ENCODE assay signal across 10 mouse cellular contexts in genomic region chr11:62605619-62606298, GRCm38 (mm10). TPM values are rescaled to one million over a fixed set of nuclear protein-coding genes. Genes with fewer than 3 reads are reported as not detected.
DNase-seq lines count a peak whose midpoint lies in the region; ATAC-seq and TF ChIP-seq lines count a peak whose summit lies in the region.
"Had no signal": no experiment of that assay in that cellular context is flagged by ENCODE, and none has a peak within 500 bp of the region (broad histone marks: within the 10 kb centered on the region; RNA-seq: fewer than 3 reads in every experiment).

No protein-coding gene starts in this region.

- H3K4me3 ChIP-seq in kidney, postnatal 0 days (replicated peaks; ENCODE audit: low read depth, low read length): no peak overlapping the region
- H3K4me3 ChIP-seq in embryonic facial prominence, embryonic 15.5 days (replicated peaks): peak overlapping the region; percentile 64
- H3K4me3 ChIP-seq in limb, embryonic 13.5 days: peak overlapping the region; percentile 90
- no peak overlapping the region for H3K4me3 ChIP-seq in olfactory bulb, adult 2 months (ENCODE audit: insufficient read depth, low read depth, low read length)

- H3K9ac ChIP-seq in kidney, postnatal 0 days (ENCODE audit: low read depth, low read length): no peak overlapping the region
- H3K9ac ChIP-seq in embryonic facial prominence, embryonic 15.5 days: no peak overlapping the region
- peak overlapping the region; percentile 99 for H3K9ac ChIP-seq in limb, embryonic 13.5 days

- no peak for TF ChIP-seq POLR2A in olfactory bulb, adult 2 months (IDR thresholded peaks at IDR 0.05; ENCODE audit: insufficient read depth, low read depth, low read length)

- H3K36me3 ChIP-seq in kidney, postnatal 0 days (ENCODE audit: insufficient read depth, low read length): peaks cover 29% of the 10 kb centered on the region
- peaks cover 54% of the 10 kb centered on the region for H3K36me3 ChIP-seq in embryonic facial prominence, embryonic 15.5 days
- peaks cover 69% of the 10 kb centered on the region for H3K36me3 ChIP-seq in limb, embryonic 13.5 days

- intact Hi-C loops in gastrocnemius, postnatal 14 days (cut with DNase I; ENCODE audit: low total_unique reads): no loop called here

- no peak for DNase-seq in kidney, postnatal 0 days (ENCODE audit: low spot score)
- DNase-seq in kidney, postnatal 25 days: no peak
- DNase-seq in gastrocnemius, postnatal 14 days: no peak
- no peak for DNase-seq in right cerebral cortex, postnatal 4 days
- no peak for DNase-seq in kidney, adult 11 months
- DNase-seq: adrenal gland, postnatal 14 days; thymus, adult 2 months had no signal

- H3K27ac ChIP-seq in kidney, postnatal 0 days: 0 out of 2 replicates have a peak overlapping the region, but pooled peaks have one; percentile 25
- H3K27ac ChIP-seq in embryonic facial prominence, embryonic 15.5 days (replicated peaks): peak overlapping the region; percentile 13
- H3K27ac ChIP-seq in limb, embryonic 13.5 days: peak overlapping the region; percentile 52; the same call in 1 of the 2 replicates
- peak overlapping the region; percentile 12; the same call in 1 of the 2 replicates for H3K27ac ChIP-seq in olfactory bulb, adult 2 months (ENCODE audit: insufficient read depth, low read depth, low read length)

- H3K4me1 ChIP-seq in kidney, postnatal 0 days (replicated peaks; ENCODE audit: insufficient read depth, low read length): 0 out of 2 replicates have a peak, but pooled peaks cover 6% of the 10 kb centered on the region
- peaks cover 32% of the 10 kb centered on the region for H3K4me1 ChIP-seq in embryonic facial prominence, embryonic 15.5 days
- H3K4me1 ChIP-seq in limb, embryonic 13.5 days: peaks cover 31% of the 10 kb centered on the region
- H3K4me1 ChIP-seq in olfactory bulb, adult 2 months (ENCODE audit: control insufficient read depth, insufficient read depth, low read length): peaks cover 17% of the 10 kb centered on the region

- H3K27me3 ChIP-seq in kidney, postnatal 0 days (ENCODE audit: insufficient read depth, low read length): no peaks in the 10 kb centered on the region
- H3K27me3 ChIP-seq in embryonic facial prominence, embryonic 15.5 days: no peaks in the 10 kb centered on the region
- H3K27me3 ChIP-seq in limb, embryonic 13.5 days: no peaks in the 10 kb centered on the region

- no peak; the same call in 1 of the 2 replicates for ATAC-seq in kidney, postnatal 0 days (replicated peaks; ENCODE audit: low FRiP score, low read depth)
- ATAC-seq in embryonic facial prominence, embryonic 15.5 days (ENCODE audit: insufficient number of reproducible peaks, low FRiP score, low TSS enrichment, low read depth): no peak
- ATAC-seq in limb, embryonic 13.5 days (ENCODE audit: low FRiP score, low read depth): no peak

- no peak for TF ChIP-seq CTCF in kidney, postnatal 0 days (IDR thresholded peaks at IDR 0.05; ENCODE audit: low read depth)
- no peak for TF ChIP-seq CTCF in olfactory bulb, adult 2 months (IDR thresholded peaks at IDR 0.05; ENCODE audit: insufficient read depth, low read depth, low read length)

- H3K9me3 ChIP-seq in kidney, postnatal 0 days (replicated peaks; ENCODE audit: low read length): no peaks in the 10 kb centered on the region
- no peaks in the 10 kb centered on the region for H3K9me3 ChIP-seq in embryonic facial prominence, embryonic 15.5 days (replicated peaks)
- no peaks in the 10 kb centered on the region for H3K9me3 ChIP-seq in limb, embryonic 13.5 days

- H3K4me2 ChIP-seq in kidney, postnatal 0 days (ENCODE audit: low read length): peak overlapping the region; percentile 67; the same call in 1 of the 2 replicates
- peak overlapping the region; percentile 27 for H3K4me2 ChIP-seq in embryonic facial prominence, embryonic 15.5 days (replicated peaks)
- peak overlapping the region; percentile 84 for H3K4me2 ChIP-seq in limb, embryonic 13.5 days (replicated peaks)

- WGBS in kidney, postnatal 0 days: 47% methylated on average over 10 of the region's 10 CpGs
- WGBS in embryonic facial prominence, embryonic 15.5 days: 38% methylated on average over 10 of the region's 10 CpGs
- 38% methylated on average over 10 of the region's 10 CpGs for WGBS in limb, embryonic 13.5 days
- 51% methylated on average over 10 of the region's 10 CpGs for WGBS in olfactory bulb, adult 2 months

RNA-seq across cellular contexts. Expression of gene Trpv2, which starts 31.5 kb away (rescaled TPM):
- 1.7 and 2.4 TPM in 2 replicates for polyA plus RNA-seq in kidney, postnatal 0 days (2015; fragmentation: Nextera tagmentation; extraction: Ambion mirVana)
- 5.3 and 6.4 TPM in 2 replicates for polyA plus RNA-seq in embryonic facial prominence, embryonic 15.5 days (2015; fragmentation: Nextera tagmentation; extraction: Ambion mirVana)
- 1.4 and 2.4 TPM in 2 replicates for polyA plus RNA-seq in limb, embryonic 13.5 days (2015; fragmentation: Nextera tagmentation; extraction: Ambion mirVana)
- not detected in 2 replicates for polyA plus RNA-seq in olfactory bulb, adult 2 months (2012; ENCODE audit: insufficient read depth, insufficient read length, low replicate concordance, missing spikeins)
- 1 to 10 TPM; 1.7 to 2.4 TPM for total RNA-seq in gastrocnemius, postnatal 14 days (2021)

RNA-seq across cellular contexts. Expression of gene Lrrc75a, which starts 42.6 kb away (rescaled TPM):
- polyA plus RNA-seq in kidney, postnatal 0 days (2015; fragmentation: Nextera tagmentation; extraction: Ambion mirVana): 12.6 and 14.8 TPM in 2 replicates
- polyA plus RNA-seq in embryonic facial prominence, embryonic 15.5 days (2015; fragmentation: Nextera tagmentation; extraction: Ambion mirVana): 16.2 and 16.3 TPM in 2 replicates
- 14.9 and 15.5 TPM in 2 replicates for polyA plus RNA-seq in limb, embryonic 13.5 days (2015; fragmentation: Nextera tagmentation; extraction: Ambion mirVana)
- not detected in 2 replicates for polyA plus RNA-seq in olfactory bulb, adult 2 months (2012; ENCODE audit: insufficient read depth, insufficient read length, low replicate concordance, missing spikeins)
- total RNA-seq in gastrocnemius, postnatal 14 days (2021): 1 to 10 TPM; 7.2 to 8.8 TPM

RNA-seq across cellular contexts. Expression of gene Mmgt2, which starts 42.7 kb away (rescaled TPM):
- polyA plus RNA-seq in kidney, postnatal 0 days (2015; fragmentation: Nextera tagmentation; extraction: Ambion mirVana): 70.8 and 73.1 TPM in 2 replicates
- 51.4 and 52.4 TPM in 2 replicates for polyA plus RNA-seq in embryonic facial prominence, embryonic 15.5 days (2015; fragmentation: Nextera tagmentation; extraction: Ambion mirVana)
- polyA plus RNA-seq in limb, embryonic 13.5 days (2015; fragmentation: Nextera tagmentation; extraction: Ambion mirVana): 68.2 and 69.4 TPM in 2 replicates
- not detected in 2 replicates for polyA plus RNA-seq in olfactory bulb, adult 2 months (2012; ENCODE audit: insufficient read depth, insufficient read length, low replicate concordance, missing spikeins)
- total RNA-seq in gastrocnemius, postnatal 14 days (2021): 1 to 10 TPM; 5.5 to 7.8 TPM

RNA-seq across cellular contexts. Expression of gene Ubb, which starts 54.8 kb away (rescaled TPM):
- polyA plus RNA-seq in kidney, postnatal 0 days (2015; fragmentation: Nextera tagmentation; extraction: Ambion mirVana): 2,759 and 3,018 TPM in 2 replicates
- 3,288 and 3,376 TPM in 2 replicates for polyA plus RNA-seq in embryonic facial prominence, embryonic 15.5 days (2015; fragmentation: Nextera tagmentation; extraction: Ambion mirVana)
- 3,843 and 3,876 TPM in 2 replicates for polyA plus RNA-seq in limb, embryonic 13.5 days (2015; fragmentation: Nextera tagmentation; extraction: Ambion mirVana)
- 651 TPM in 1 of 2 replicates, not detected in the other for polyA plus RNA-seq in olfactory bulb, adult 2 months (2012; ENCODE audit: insufficient read depth, insufficient read length, low replicate concordance, missing spikeins)
- 1,000 to 10,000 TPM; 1,001 to 1,005 TPM for total RNA-seq in gastrocnemius, postnatal 14 days (2021)

Comparison
In these comparisons a context has a peak if more than half of its experiments do, and no peak if none do; other contexts are left out.
1. H3K4me2 ChIP-seq: peak in every context shown above with its lines; median percentile 84 in limb, embryonic 13.5 days; 67 in kidney, postnatal 0 days; 27 in embryonic facial prominence, embryonic 15.5 days.
2. H3K4me3 ChIP-seq: peak in embryonic facial prominence, embryonic 15.5 days (single experiment) and limb, embryonic 13.5 days (single experiment); none in kidney, postnatal 0 days (single experiment) and olfactory bulb, adult 2 months (single experiment).
3. RNA of gene Lrrc75a, which starts 42.6 kb away (polyA plus RNA-seq): 16.2 to 16.3 TPM in embryonic facial prominence, embryonic 15.5 days, 14.9 to 15.5 TPM in limb, embryonic 13.5 days and 12.6 to 14.8 TPM in kidney, postnatal 0 days; not detected in olfactory bulb, adult 2 months; every median in the first group is over 10 times any median in the second.
4. RNA of gene Mmgt2, which starts 42.7 kb away (polyA plus RNA-seq): 70.8 to 73.1 TPM in kidney, postnatal 0 days, 68.2 to 69.4 TPM in limb, embryonic 13.5 days and 51.4 to 52.4 TPM in embryonic facial prominence, embryonic 15.5 days; not detected in olfactory bulb, adult 2 months; every median in the first group is over 10 times any median in the second.
5. Peak in every context shown above with its lines, with median percentiles within 50 percentile points of each other: H3K27ac ChIP-seq.